In genomic region chr1:180639416-180640401, GRCm38 (mm10) we compare ENCODE assay signal across 7 mouse cellular contexts. TPM values are rescaled to one million over a fixed set of nuclear protein-coding genes. Genes with fewer than 3 reads are reported as not detected.
A peak's percentile ranks its signal among the peaks of the same experiment; 100 is the strongest.
DNase-seq lines count a peak whose midpoint lies in the region; ATAC-seq and TF ChIP-seq lines count a peak whose summit lies in the region.

No protein-coding gene starts in this region.

- H3K27ac ChIP-seq in hindbrain, embryonic 13.5 days = no peak overlapping the region; the same call in 1 of the 2 replicates
- H3K27ac ChIP-seq in midbrain, embryonic 10.5 days (replicated peaks) = peak overlapping the region; percentile 99

- peak overlapping the region; percentile 96 for H3K4me3 ChIP-seq in E14TG2a.4 (replicated peaks; ENCODE audit: low read length)
- peak overlapping the region; percentile 89 for H3K4me3 ChIP-seq in hindbrain, embryonic 13.5 days
- H3K4me3 ChIP-seq in midbrain, embryonic 10.5 days = peak overlapping the region; percentile 86

- DNase-seq in midbrain, embryonic 10.5 days (ENCODE audit: low spot score) = peak; percentile 15
- no peak for DNase-seq in adrenal gland, adult 18-20 months (ENCODE audit: low spot score in 2 of 2)
- DNase-seq in cerebellum, postnatal 25 days = no peak
- DNase-seq in adrenal gland, postnatal 14 days = no peak

- H3K9me3 ChIP-seq in E14TG2a.4 (ENCODE audit: low read length) = no peaks in the 10 kb centered on the region
- no peaks in the 10 kb centered on the region for H3K9me3 ChIP-seq in hindbrain, embryonic 13.5 days
- no peaks in the 10 kb centered on the region for H3K9me3 ChIP-seq in midbrain, embryonic 10.5 days (replicated peaks)

- peak overlapping the region; percentile 88 for H3K4me2 ChIP-seq in hindbrain, embryonic 13.5 days

- peak; percentile 12 for ATAC-seq in activated CD4-positive, CD25-positive, alpha-beta regulatory T cell, adult 4 months
- ATAC-seq in hindbrain, embryonic 13.5 days (ENCODE audit: low FRiP score) = no peak

- no peak for TF ChIP-seq CTCF in E14TG2a.4 (conservative IDR thresholded peaks at IDR 0.05; ENCODE audit: low read length)

- H3K27me3 ChIP-seq in E14TG2a.4 (ENCODE audit: insufficient read depth, low read length) = no peaks in the 10 kb centered on the region
- H3K27me3 ChIP-seq in hindbrain, embryonic 13.5 days = no peaks in the 10 kb centered on the region
- no peaks in the 10 kb centered on the region for H3K27me3 ChIP-seq in midbrain, embryonic 10.5 days (ENCODE audit: low read depth, poor library complexity, severe bottlenecking)

- H3K4me1 ChIP-seq in E14TG2a.4 (replicated peaks; ENCODE audit: low read depth, low read length) = peaks cover 29% of the 10 kb centered on the region
- peaks cover 19% of the 10 kb centered on the region for H3K4me1 ChIP-seq in hindbrain, embryonic 13.5 days (replicated peaks)
- H3K4me1 ChIP-seq in midbrain, embryonic 10.5 days = peaks cover 32% of the 10 kb centered on the region

- H3K36me3 ChIP-seq in E14TG2a.4 (ENCODE audit: insufficient read depth, low read length) = peaks cover 5% of the 10 kb centered on the region; the same call in 1 of the 2 replicates
- no peaks in the 10 kb centered on the region for H3K36me3 ChIP-seq in hindbrain, embryonic 13.5 days
- H3K36me3 ChIP-seq in midbrain, embryonic 10.5 days = peaks cover 13% of the 10 kb centered on the region

- WGBS in hindbrain, embryonic 13.5 days = 52% methylated on average over 10 of the region's 10 CpGs
- whole genome bisulfite sequencing in midbrain, embryonic 10.5 days = 49% methylated on average over 10 of the region's 10 CpGs

- peak overlapping the region; percentile 95 for H3K9ac ChIP-seq in hindbrain, embryonic 13.5 days

RNA-seq across cellular contexts. Expression of gene Lin9, which starts 1.2 kb away (rescaled TPM):
- polyA plus RNA-seq in activated CD4-positive, CD25-positive, alpha-beta regulatory T cell, adult 4 months (2017; shearing (Covaris generic)) = 10 to 100 TPM; 16.7 to 18.7 TPM
- 12.2 and 13.8 TPM in 2 replicates for polyA plus RNA-seq in hindbrain, embryonic 13.5 days (2015; fragmentation: Nextera tagmentation; extraction: Ambion mirVana)
- polyA plus RNA-seq in midbrain, embryonic 10.5 days (2016; fragmentation: Nextera tagmentation; extraction: Ambion mirVana) = 23.2 and 24.0 TPM in 2 replicates
- total RNA-seq in adrenal gland, adult 18-20 months (2021) = 1 to 10 TPM; 3.9 to 4.2 TPM
- total RNA-seq in adrenal gland, postnatal 14 days (2021) = 6.9 and 7.2 TPM in 2 replicates

RNA-seq across cellular contexts. Expression of gene Mixl1, which starts 57.1 kb away (rescaled TPM):
- not detected for polyA plus RNA-seq in activated CD4-positive, CD25-positive, alpha-beta regulatory T cell, adult 4 months (2017; shearing (Covaris generic))
- polyA plus RNA-seq in hindbrain, embryonic 13.5 days (2015; fragmentation: Nextera tagmentation; extraction: Ambion mirVana) = 0.08 TPM in 1 of 2 replicates, not detected in the other
- 0.05 and 0.09 TPM in 2 replicates for polyA plus RNA-seq in midbrain, embryonic 10.5 days (2016; fragmentation: Nextera tagmentation; extraction: Ambion mirVana)
- not detected for total RNA-seq in adrenal gland, adult 18-20 months (2021)
- not detected in 2 replicates for total RNA-seq in adrenal gland, postnatal 14 days (2021)
